Mouse (Mus musculus): ENCODE results near the gene Rnf5.

Rnf5 gene

GRCm38 (mm10) chr17:34606186-34607039, 2.9 kb upstream of the Rnf5 start:
- DNase-seq (ENCODE audit: low read depth in 1 of 2, low spot score in 2 of 2) = no peak

- peak; percentile 68 to 79 for DNase-seq (ENCODE audit: low read depth in 1 of 2, low spot score in 2 of 2)
These were observed 2.1 kb upstream of the Rnf5 start for GRCm38 (mm10) chr17:34605609-34606008.

- no peak for DNase-seq (ENCODE audit: low read depth in 1 of 2, low spot score in 2 of 2)
These were observed 1.2 kb upstream of the Rnf5 start for GRCm38 (mm10) chr17:34604511-34605237.

GRCm38 (mm10) chr17:34604061-34604508, 595 bp upstream of the Rnf5 start, which contains the start of gene Agpat1:
Gene Agpat1 (plus strand): TSS chr17:34604262.
- DNase-seq (ENCODE audit: low read depth in 1 of 2, low spot score in 2 of 2) = peak; percentile 93 to 95

GRCm38 (mm10) chr17:34601796-34602195, 1.7 kb downstream of the Rnf5 start:
- DNase-seq (ENCODE audit: low read depth in 1 of 2, low spot score in 2 of 2) = no peak

GRCm38 (mm10) chr17:34599891-34600290, 3.6 kb downstream of the Rnf5 start:
- no peak for DNase-seq (ENCODE audit: low read depth in 1 of 2, low spot score in 2 of 2)

GRCm38 (mm10) chr17:34597566-34598095, 5.9 kb downstream of the Rnf5 start, which contains the start of gene Ager:
Gene Ager (plus strand): TSS chr17:34597862.
- DNase-seq (ENCODE audit: low read depth in 1 of 2, low spot score in 2 of 2) = no peak

- no peak for DNase-seq (ENCODE audit: low read depth in 1 of 2, low spot score in 2 of 2)
These were observed 7.4 kb downstream of the Rnf5 start for GRCm38 (mm10) chr17:34596098-34596497.

GRCm38 (mm10) chr17:34593752-34594525, 9.6 kb downstream of the Rnf5 start:
- DNase-seq (ENCODE audit: low read depth in 1 of 2, low spot score in 2 of 2) = no peak

- no peak for DNase-seq (ENCODE audit: low read depth in 1 of 2, low spot score in 2 of 2)
These were observed 10.6 kb downstream of the Rnf5 start for GRCm38 (mm10) chr17:34592581-34593549.

- no peak for DNase-seq (ENCODE audit: low read depth in 1 of 2, low spot score in 2 of 2)
These were observed 11.5 kb downstream of the Rnf5 start for GRCm38 (mm10) chr17:34591994-34592375.

GRCm38 (mm10) chr17:34591029-34591993, 12.2 kb downstream of the Rnf5 start, which contains the start of gene Pbx2:
Gene Pbx2 (plus strand): TSS chr17:34591266.
- no peak for DNase-seq (ENCODE audit: low read depth in 1 of 2, low spot score in 2 of 2)

GRCm38 (mm10) chr17:34590154-34590987, 13.1 kb downstream of the Rnf5 start:
- DNase-seq (ENCODE audit: low read depth in 1 of 2, low spot score in 2 of 2) = no peak

- DNase-seq (ENCODE audit: low read depth in 1 of 2, low spot score in 2 of 2) = no peak
These were observed 13.8 kb downstream of the Rnf5 start, which contains the start of gene Gpsm3 for GRCm38 (mm10) chr17:34589681-34590101. Gene Gpsm3 (plus strand): TSS chr17:34589806.

GRCm38 (mm10) chr17:34589206-34589605, 14.3 kb downstream of the Rnf5 start:
- no peak for DNase-seq (ENCODE audit: low read depth in 1 of 2, low spot score in 2 of 2)

- DNase-seq (ENCODE audit: low read depth in 1 of 2, low spot score in 2 of 2) = no peak
These were observed 14.7 kb downstream of the Rnf5 start for GRCm38 (mm10) chr17:34588767-34589166.

GRCm38 (mm10) chr17:34587814-34588213, 15.7 kb downstream of the Rnf5 start:
- DNase-seq (ENCODE audit: low read depth in 1 of 2, low spot score in 2 of 2) = no peak

GRCm38 (mm10) chr17:34587423-34587811, 16.1 kb downstream of the Rnf5 start:
- peak; percentile 87 to 94 for DNase-seq (ENCODE audit: low read depth in 1 of 2, low spot score in 2 of 2)
